Comparison of ENCODE assay signal across 8 mouse cellular contexts in genomic region chr14:14481840-14482239, GRCm38 (mm10).
DNase-seq lines count a peak whose midpoint lies in the region; ATAC-seq and TF ChIP-seq lines count a peak whose summit lies in the region.

No protein-coding gene starts in this region.

- H3K27me3 ChIP-seq in midbrain, embryonic 16.5 days (ENCODE audit: control insufficient read depth, insufficient read depth, low read depth, low read length), result no peaks in the 10 kb centered on the region
- no peaks in the 10 kb centered on the region for H3K27me3 ChIP-seq in midbrain, embryonic 10.5 days (ENCODE audit: low read depth, poor library complexity, severe bottlenecking)
- H3K27me3 ChIP-seq in kidney, postnatal 0 days (ENCODE audit: insufficient read depth, low read length), result no peaks in the 10 kb centered on the region

- H3K9me3 ChIP-seq in midbrain, embryonic 16.5 days (replicated peaks; ENCODE audit: control insufficient read depth, low read length, poor library complexity, severe bottlenecking), result no peaks in the 10 kb centered on the region
- no peaks in the 10 kb centered on the region for H3K9me3 ChIP-seq in midbrain, embryonic 10.5 days (replicated peaks)
- no peaks in the 10 kb centered on the region for H3K9me3 ChIP-seq in kidney, postnatal 0 days (replicated peaks; ENCODE audit: low read length)

- no peak for TF ChIP-seq POLR2A in brain, embryonic 14.5 days (IDR thresholded peaks at IDR 0.05; ENCODE audit: borderline replicate concordance, extremely low read depth, insufficient read depth, insufficient read length, poor library complexity, severe bottlenecking)

- H3K4me3 ChIP-seq in midbrain, embryonic 16.5 days (ENCODE audit: low read depth, low read length), result no peak overlapping the region
- H3K4me3 ChIP-seq in midbrain, embryonic 10.5 days, result no peak overlapping the region
- no peak overlapping the region for H3K4me3 ChIP-seq in kidney, postnatal 0 days (replicated peaks; ENCODE audit: low read depth, low read length)

- no peak overlapping the region for H3K27ac ChIP-seq in midbrain, embryonic 16.5 days (ENCODE audit: low read length)
- no peak overlapping the region for H3K27ac ChIP-seq in midbrain, embryonic 10.5 days (replicated peaks)
- no peak overlapping the region for H3K27ac ChIP-seq in kidney, postnatal 0 days

- TF ChIP-seq CTCF in brain, embryonic 14.5 days (IDR thresholded peaks at IDR 0.05; ENCODE audit: borderline replicate concordance, extremely low read depth, insufficient read depth, insufficient read length), result peak; percentile 52; the same call in 1 of the 2 replicates
- TF ChIP-seq CTCF in kidney, postnatal 0 days (IDR thresholded peaks at IDR 0.05; ENCODE audit: low read depth), result peak; percentile 76

- no peaks in the 10 kb centered on the region for H3K4me1 ChIP-seq in midbrain, embryonic 16.5 days (ENCODE audit: control insufficient read depth, insufficient read depth, low read length)
- H3K4me1 ChIP-seq in midbrain, embryonic 10.5 days, result no peaks in the 10 kb centered on the region
- no peaks in the 10 kb centered on the region for H3K4me1 ChIP-seq in kidney, postnatal 0 days (replicated peaks; ENCODE audit: insufficient read depth, low read length)

- no peak for ATAC-seq in cerebellum, adult (ENCODE audit: insufficient number of reproducible peaks, low FRiP score, low TSS enrichment)
- ATAC-seq in midbrain, embryonic 16.5 days, result peak; percentile 72
- no peak for ATAC-seq in kidney, postnatal 0 days (replicated peaks; ENCODE audit: low FRiP score, low read depth)

- 83% methylated on average over 1 of the region's 1 CpGs for WGBS in midbrain, embryonic 16.5 days
- 71% methylated on average over 1 of the region's 1 CpGs for WGBS in midbrain, embryonic 10.5 days
- 86% methylated on average over 1 of the region's 1 CpGs for WGBS in kidney, postnatal 0 days

- no peak overlapping the region for H3K9ac ChIP-seq in midbrain, embryonic 16.5 days (ENCODE audit: low read depth, low read length)
- H3K9ac ChIP-seq in kidney, postnatal 0 days (ENCODE audit: low read depth, low read length), result no peak overlapping the region

- peak; percentile 32 to 54 for DNase-seq in cerebellum, postnatal 14 days
- DNase-seq in midbrain, embryonic 10.5 days (ENCODE audit: low spot score), result no peak
- peak; percentile 56 for DNase-seq in brain, embryonic 14.5 days (ENCODE audit: low read depth)
- peak; percentile 59 for DNase-seq in kidney, postnatal 0 days (ENCODE audit: low spot score)
- peak; percentile 2 for DNase-seq in lung, postnatal 25 days (ENCODE audit: low spot score)
- no peak for DNase-seq in cerebellum, postnatal 36 days

- no peaks in the 10 kb centered on the region for H3K36me3 ChIP-seq in midbrain, embryonic 16.5 days (ENCODE audit: control insufficient read depth, insufficient read depth, low read length)
- H3K36me3 ChIP-seq in midbrain, embryonic 10.5 days, result no peaks in the 10 kb centered on the region
- no peaks in the 10 kb centered on the region for H3K36me3 ChIP-seq in kidney, postnatal 0 days (ENCODE audit: insufficient read depth, low read length)

- no peak overlapping the region for H3K4me2 ChIP-seq in midbrain, embryonic 16.5 days (ENCODE audit: low read length)
- H3K4me2 ChIP-seq in kidney, postnatal 0 days (ENCODE audit: low read length), result no peak overlapping the region

Comparison
In these comparisons a context has a peak if more than half of its experiments do, and no peak if none do; other contexts are left out.
1. DNase-seq: peak in cerebellum, postnatal 14 days (2 of 2), brain, embryonic 14.5 days (single experiment), kidney, postnatal 0 days (single experiment) and lung, postnatal 25 days (single experiment); none in midbrain, embryonic 10.5 days (single experiment) and cerebellum, postnatal 36 days (0 of 2).